Mouse (Mus musculus) E14TG2a.4 (cell line): Measurements from ENCODE around the gene Tmem164.
"Not testable (repeated sequence)": the region's sequence is repeated elsewhere in the genome, so short reads cannot be mapped to it uniquely, and the experiment has no call there.

Experiments used
- H3K27me3 ChIP-seq: 2 replicates; pipeline ENCODE4 v1.6.1; 2014; ENCODE audit warnings: low read length, control low read depth; ENCODE audit not compliant: insufficient read depth
- H3K36me3 ChIP-seq: 2 replicates; pipeline ENCODE4 v1.6.1; 2014; ENCODE audit warnings: low read length, control low read depth; ENCODE audit not compliant: insufficient read depth
- H3K4me1 ChIP-seq: replicated peaks from 2 replicates; pipeline ENCODE4 v1.6.1; 2014; ENCODE audit warnings: low read depth, low read length, control low read depth
- H3K4me3 ChIP-seq: replicated peaks from 2 replicates; pipeline ENCODE4 v1.5.1; 2014; ENCODE audit warnings: mild to moderate bottlenecking, low read length
- H3K9me3 ChIP-seq: 2 replicates; pipeline ENCODE4 v1.6.1; 2014; ENCODE audit warnings: low read length, control low read depth
- CTCF ChIP-seq: conservative IDR thresholded peaks from 2 replicates; pipeline ENCODE4 v1.5.1; 2014; ENCODE audit warnings: low read length
- NANOG ChIP-seq: IDR thresholded peaks from 2 replicates; pipeline ENCODE4 v1.6.1; 2014; ENCODE audit warnings: borderline replicate concordance, low read length, mixed read lengths
- POU5F1 ChIP-seq: IDR thresholded peaks from 2 replicates; pipeline ENCODE4 v1.6.1; 2014; ENCODE audit warnings: low read length, borderline replicate concordance

The Tmem164 gene

GRCm38 (mm10) chrX:142681056-142681615 is at the start of gene Tmem164:
TSS of gene Tmem164 (plus strand) at chrX:142681406.
- no peaks in the 10 kb centered on the region for H3K36me3 ChIP-seq
- no peaks in the 10 kb centered on the region for H3K9me3 ChIP-seq
- peak within 1 kb of the TSS; percentile 77 for H3K4me3 ChIP-seq
- H3K4me1 ChIP-seq: peaks cover 23% of the 10 kb centered on the region
- TF ChIP-seq NANOG: no peak
- TF ChIP-seq CTCF: no peak
- TF ChIP-seq POU5F1: no peak
- peaks cover 21% of the 10 kb centered on the region for H3K27me3 ChIP-seq

DNA sequence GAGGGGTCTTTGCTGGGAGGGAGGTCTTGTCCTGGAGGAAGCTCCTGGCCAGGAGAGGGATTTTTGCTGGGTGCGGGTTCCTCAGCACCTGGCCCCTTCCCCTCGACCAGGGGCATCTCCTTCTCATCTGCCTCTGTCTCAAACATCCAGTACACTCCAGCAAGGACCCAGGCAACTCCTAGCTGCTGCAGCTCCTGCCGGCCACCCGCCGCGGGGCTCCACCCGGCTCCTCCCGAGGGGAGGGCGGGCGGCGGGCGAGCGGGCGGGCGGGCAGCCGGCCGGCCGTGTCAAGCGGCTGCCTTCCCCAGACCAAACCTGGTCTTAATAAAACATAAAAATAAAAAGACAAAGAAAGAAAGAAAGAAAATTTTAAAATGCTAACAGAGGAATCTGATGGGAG is 48.2 kb upstream of the Tmem164 start:
- not testable (repeated sequence) for H3K4me1 ChIP-seq, H3K9me3 ChIP-seq, H3K36me3 ChIP-seq, H3K4me3 ChIP-seq, H3K27me3 ChIP-seq

DNA sequence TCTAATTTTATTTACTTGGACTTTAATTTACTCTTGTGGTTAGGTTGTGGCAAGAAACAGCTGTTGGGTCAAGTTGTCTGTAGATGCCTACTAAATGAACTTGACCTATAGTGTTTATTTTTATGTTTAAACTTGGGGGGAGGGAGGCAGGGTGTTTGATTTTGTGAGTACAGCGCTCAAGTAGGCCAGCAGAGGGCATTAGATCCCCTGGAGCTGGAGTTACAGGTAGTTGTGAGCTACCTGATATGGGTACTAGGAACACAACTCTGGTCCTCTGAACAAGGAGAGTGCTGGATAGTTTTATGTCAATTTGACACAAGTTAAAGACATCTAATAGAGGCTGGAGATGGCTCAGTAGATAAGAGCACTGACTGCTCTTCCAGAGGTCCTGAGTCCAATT is 34.0 kb upstream of the Tmem164 start:
- H3K4me1 ChIP-seq: no peaks in the 10 kb centered on the region
- TF ChIP-seq POU5F1 (no peak), CTCF (0 out of 2 replicates have a peak, but pooled peaks have one; percentile 11), NANOG (no peak)
- no peaks in the 10 kb centered on the region for H3K27me3 ChIP-seq
- no peaks in the 10 kb centered on the region for H3K9me3 ChIP-seq
- no peak overlapping the region for H3K4me3 ChIP-seq
- no peaks in the 10 kb centered on the region for H3K36me3 ChIP-seq

GRCm38 (mm10) chrX:142650117-142650764 is 31.0 kb upstream of the Tmem164 start:
- no peak for TF ChIP-seq POU5F1
- Histone ChIP-seq H3K36me3 (no peaks in the 10 kb centered on the region), H3K27me3 (no peaks in the 10 kb centered on the region)

DNA sequence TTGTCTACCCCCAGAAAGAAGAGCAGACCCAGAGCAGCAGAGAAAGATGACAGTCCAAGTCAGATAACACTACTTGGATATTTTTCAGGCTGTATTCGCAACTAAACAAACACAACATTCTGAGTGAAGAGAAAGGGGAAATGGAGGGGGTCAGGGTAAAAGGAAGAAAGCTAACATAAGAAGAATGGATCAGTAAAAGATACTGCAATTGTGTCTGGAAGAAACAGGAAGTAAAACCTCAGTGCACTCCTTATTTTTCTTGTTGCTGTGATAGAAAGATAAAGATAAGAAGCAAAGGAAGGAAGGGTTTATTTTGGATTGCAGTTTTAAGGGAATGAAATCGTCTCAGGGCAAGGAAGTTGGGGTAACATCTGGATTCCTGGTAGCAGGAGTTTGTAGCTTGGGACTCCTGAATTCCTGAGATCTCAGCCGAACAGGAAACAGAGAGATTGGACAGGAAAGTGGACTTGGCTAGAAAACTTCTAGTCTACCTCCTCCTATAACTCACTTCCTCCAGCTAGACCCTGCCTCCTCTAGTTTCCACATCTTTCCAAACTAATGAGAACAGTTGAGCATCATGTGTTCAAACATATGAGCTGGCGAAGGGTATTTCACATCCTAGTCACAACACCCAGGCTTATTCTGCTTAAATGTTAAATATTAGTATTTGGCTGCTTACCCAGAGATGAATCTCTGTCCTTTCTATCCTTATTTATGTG is 16.3 kb upstream of the Tmem164 start:
- H3K4me3 ChIP-seq: no peak overlapping the region
- H3K36me3 ChIP-seq: no peaks in the 10 kb centered on the region
- H3K9me3 ChIP-seq: no peaks in the 10 kb centered on the region
- no peaks in the 10 kb centered on the region for H3K27me3 ChIP-seq
- TF ChIP-seq POU5F1: no peak
- no peak for TF ChIP-seq CTCF
- TF ChIP-seq NANOG: no peak
- H3K4me1 ChIP-seq: no peaks in the 10 kb centered on the region

More at GRCm38 (mm10) chrX:142650117-142650764, 31.0 kb upstream of the Tmem164 start:
- no peaks in the 10 kb centered on the region for H3K4me1 ChIP-seq
- no peak overlapping the region for H3K4me3 ChIP-seq
- H3K9me3 ChIP-seq: no peaks in the 10 kb centered on the region

GRCm38 (mm10) chrX:142665423-142665805 is 15.8 kb upstream of the Tmem164 start:
- Histone ChIP-seq H3K4me1 (no peaks in the 10 kb centered on the region), H3K9me3 (no peaks in the 10 kb centered on the region), H3K27me3 (peaks cover 2% of the 10 kb centered on the region; the same call in 1 of the 2 replicates), H3K36me3 (no peaks in the 10 kb centered on the region), H3K4me3 (no peak overlapping the region)
- no peak for TF ChIP-seq POU5F1
- TF ChIP-seq NANOG: no peak
- no peak for TF ChIP-seq CTCF

GRCm38 (mm10) chrX:142669312-142670091 is 11.7 kb upstream of the Tmem164 start:
- no peaks in the 10 kb centered on the region for H3K36me3 ChIP-seq
- no peaks in the 10 kb centered on the region for H3K9me3 ChIP-seq
- peaks cover 2% of the 10 kb centered on the region; the same call in 1 of the 2 replicates for H3K27me3 ChIP-seq
- no peaks in the 10 kb centered on the region for H3K4me1 ChIP-seq
- no peak overlapping the region for H3K4me3 ChIP-seq
- TF ChIP-seq NANOG (no peak), CTCF (no peak), POU5F1 (no peak)

DNA sequence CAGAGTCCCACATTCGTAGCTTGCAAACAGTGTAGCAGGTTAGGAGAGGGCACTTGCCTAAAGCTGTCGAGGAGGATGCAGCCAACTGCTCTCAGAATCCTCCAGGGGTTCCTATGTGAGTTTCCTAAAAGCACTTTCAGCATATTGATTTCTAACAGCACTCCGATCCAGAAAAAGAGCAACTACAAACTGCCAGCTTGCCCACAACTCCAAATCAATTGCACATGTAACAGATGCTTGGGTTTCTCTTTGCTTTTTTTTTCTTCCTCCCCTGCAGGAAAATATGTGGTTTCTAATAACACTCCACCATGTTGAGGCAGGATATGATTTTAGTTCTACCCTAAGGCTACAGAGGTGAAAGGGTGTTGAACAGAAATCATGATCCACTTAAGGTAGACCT is 11.1 kb upstream of the Tmem164 start:
- peaks cover 2% of the 10 kb centered on the region; the same call in 1 of the 2 replicates for H3K27me3 ChIP-seq
- H3K4me1 ChIP-seq: no peaks in the 10 kb centered on the region
- no peaks in the 10 kb centered on the region for H3K9me3 ChIP-seq
- H3K36me3 ChIP-seq: no peaks in the 10 kb centered on the region
- H3K4me3 ChIP-seq: no peak overlapping the region
- TF ChIP-seq POU5F1: no peak
- no peak for TF ChIP-seq CTCF
- no peak for TF ChIP-seq NANOG
